Mouse (Mus musculus): ENCODE results near the gene Fth1. TPM values are rescaled to one million over a fixed set of nuclear protein-coding genes. Genes with fewer than 3 reads are reported as not detected.
"Not testable (repeated sequence)": the region's sequence is repeated elsewhere in the genome, so short reads cannot be mapped to it uniquely, and the experiment has no call there.

Fth1 gene
- total RNA-seq (2021) = 1,000 to 10,000 TPM; 2,034 to 2,074 TPM
- long read RNA-seq, experiment 1, transcript Fth1-201 (4 exons, 929 nt) = major isoform, 3,041 of 3,065 reads
- long read RNA-seq, experiment 1, partial matches to known transcripts = 1 of 3,065 reads
- long read RNA-seq, experiment 1, other reads (novel, unspliced or antisense) = 20 of 3,065 reads
- long read RNA-seq, experiment 2, transcript Fth1-201 (4 exons, 929 nt) = major isoform, 2,409 of 2,432 reads
- long read RNA-seq, experiment 2, partial matches to known transcripts = 3 of 2,432 reads
- long read RNA-seq, experiment 2, other reads (novel, unspliced or antisense) = 15 of 2,432 reads

DNA sequence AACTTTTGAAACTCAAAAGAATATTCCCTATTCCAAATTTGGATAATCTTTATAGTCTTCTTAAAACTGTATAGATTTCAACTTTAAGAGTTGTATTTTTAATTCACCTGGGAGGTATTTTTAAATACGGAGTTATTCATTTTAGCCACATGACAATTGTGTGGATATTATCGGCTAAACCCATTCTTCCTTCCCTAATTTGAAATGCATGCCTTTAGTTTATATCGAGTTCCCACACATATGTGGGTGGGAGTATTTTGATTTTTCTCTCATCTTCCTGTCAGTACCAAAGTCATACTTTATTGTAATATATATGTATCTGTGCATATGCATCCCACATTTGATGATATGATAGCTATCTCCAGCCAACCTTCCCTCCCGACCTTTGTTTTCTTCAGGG is at the start of gene Fth1:
TSS of gene Fth1 (plus strand) at position 341 of the 400 bp plus-strand sequence.
- intact Hi-C loops (cut with DNase I) = no loop called here
- no peak for DNase-seq

DNA sequence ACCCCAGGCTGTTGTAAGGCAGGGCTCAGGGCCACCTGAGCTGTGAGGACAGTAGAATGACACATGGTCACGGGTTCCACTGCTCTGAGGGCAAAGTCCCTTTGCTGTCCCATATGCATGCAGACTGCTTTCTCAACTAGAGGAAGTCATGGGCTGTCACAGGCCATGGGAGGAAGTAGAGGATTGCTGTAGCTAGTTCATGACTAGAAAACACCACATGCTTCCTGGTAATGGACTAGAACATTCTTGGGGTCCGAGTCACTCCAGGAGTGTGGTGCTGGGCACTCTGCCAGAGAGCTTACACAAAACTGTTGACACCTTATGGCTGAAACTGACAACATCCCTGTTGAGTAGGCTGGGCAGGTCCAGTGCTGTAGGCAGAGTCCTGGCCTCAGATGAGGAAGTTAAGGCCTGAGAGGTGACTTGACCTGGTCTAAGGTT is 49.2 kb upstream of the Fth1 start:
- intact Hi-C loops (cut with DNase I); DNase-seq: not testable (repeated sequence)

DNA sequence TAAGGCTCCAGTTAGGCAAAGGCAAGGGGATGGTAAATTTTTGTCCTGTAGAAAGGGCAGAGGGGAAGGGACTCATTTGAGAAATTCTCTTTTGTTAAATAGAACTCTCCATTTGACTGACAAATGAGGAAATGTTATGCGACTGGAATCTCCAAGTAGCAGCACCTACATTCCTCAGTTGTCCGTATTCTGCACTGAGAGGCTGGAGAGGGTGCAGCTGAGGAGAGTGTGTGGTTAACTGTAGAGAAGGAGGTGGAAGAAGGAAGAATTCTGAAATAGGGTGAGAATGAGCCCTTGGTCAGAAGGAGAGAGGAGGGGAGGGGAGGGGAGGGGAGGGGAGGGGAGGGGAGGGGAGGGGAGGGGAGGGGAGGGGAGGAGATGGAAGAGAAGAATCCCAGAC is 46.5 kb upstream of the Fth1 start:
- DNase-seq = no peak
- intact Hi-C loops (cut with DNase I) = no loop called here

DNA sequence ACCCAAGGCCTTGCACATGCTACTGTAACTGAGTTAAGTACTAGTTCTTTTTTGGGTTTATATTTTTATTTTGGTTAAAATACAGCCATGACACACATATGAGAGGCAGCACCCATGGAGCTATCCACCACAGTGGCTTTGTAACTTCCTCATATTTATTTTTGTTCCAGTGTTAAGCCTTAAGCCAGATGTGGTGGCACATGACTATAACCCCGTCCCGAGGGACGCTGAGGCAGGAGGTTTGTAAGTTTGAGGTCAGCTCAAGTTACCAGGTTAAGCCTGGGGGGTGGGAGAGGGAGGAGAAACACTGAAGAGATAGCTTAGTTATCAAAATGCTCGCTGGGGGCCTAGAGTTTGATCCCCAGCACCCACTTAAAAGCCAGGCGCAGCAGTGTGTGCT is 43.8 kb upstream of the Fth1 start:
- intact Hi-C loops (cut with DNase I) = no loop called here
- no peak for DNase-seq

DNA sequence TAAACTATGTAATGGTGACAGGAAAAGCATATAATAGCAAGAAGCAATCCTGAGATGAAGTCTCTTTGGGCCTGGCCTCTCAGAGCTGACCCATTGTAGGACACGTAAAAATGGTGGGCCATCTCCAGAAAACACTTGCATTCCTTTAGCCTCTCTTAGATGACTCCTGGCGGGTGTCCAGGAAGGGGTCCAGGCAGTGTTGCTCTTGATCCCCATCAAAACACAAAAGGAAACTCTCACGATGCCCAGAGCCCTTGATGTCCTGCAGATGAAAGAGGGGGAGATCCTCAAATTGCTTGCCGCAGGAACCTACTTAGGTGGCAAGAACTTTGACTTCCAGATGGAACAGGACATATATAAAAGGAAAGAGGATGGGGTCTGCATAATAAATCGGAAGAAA is 43.0 kb upstream of the Fth1 start:
- intact Hi-C loops (cut with DNase I) = no loop called here
- DNase-seq = no peak

DNA sequence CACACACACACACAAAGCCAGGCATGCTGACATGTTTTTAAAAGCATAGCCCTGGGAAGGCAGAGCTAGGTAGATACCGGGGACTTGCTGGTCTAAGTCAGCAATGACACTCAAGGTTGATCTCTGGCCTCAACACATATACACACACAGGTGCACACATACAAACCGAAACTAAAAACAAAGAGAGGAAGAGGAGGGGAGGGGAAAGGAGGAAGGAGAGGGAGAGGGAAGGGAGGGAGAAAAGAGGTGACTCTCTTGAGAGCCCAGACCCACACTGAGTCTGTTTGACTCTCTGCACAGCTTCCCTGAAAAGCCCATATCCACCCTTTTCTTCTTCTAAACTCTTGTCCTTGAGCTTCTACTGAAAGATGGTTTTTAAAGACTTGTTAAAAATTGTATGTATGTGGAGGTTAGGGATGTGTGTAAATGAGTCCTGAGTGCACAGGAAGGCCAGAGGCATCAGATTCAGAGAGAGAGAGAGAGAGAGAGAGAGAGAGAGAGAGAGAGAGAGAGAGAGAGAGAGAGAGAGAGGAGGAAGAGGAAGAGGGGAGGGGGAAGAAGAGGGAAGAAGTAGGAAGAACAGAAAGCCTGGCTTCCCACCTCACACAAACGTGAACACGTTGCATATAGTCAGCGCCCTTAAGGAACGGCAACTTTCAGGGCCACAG is 42.1 kb upstream of the Fth1 start:
- intact Hi-C loops (cut with DNase I) = no loop called here
- DNase-seq = no peak

DNA sequence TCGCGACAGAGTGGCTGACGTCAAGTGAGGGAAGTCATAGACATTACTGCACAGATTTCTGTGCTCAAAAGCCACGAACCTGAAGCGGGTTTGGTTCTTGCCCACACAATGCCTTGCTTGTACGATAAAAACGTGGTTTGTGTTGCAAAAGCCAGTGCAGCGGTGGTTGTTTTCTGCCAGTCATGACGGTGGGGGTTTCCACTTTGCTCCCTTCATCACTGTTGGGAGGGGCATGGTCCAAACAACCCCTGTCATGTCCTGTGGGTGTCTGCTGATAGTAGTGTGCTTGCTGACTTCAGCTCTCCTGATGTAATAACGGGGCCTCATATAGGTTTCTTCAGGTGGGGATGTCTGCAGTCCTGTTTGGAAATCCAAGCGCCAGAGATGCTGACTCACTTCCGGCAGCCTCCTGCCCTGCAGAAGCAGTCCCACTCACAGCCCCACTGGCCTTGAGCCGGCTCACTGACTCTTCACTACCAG is 41.5 kb upstream of the Fth1 start:
- intact Hi-C loops (cut with DNase I) = no loop called here
- peak; percentile 32 to 34 for DNase-seq

DNA sequence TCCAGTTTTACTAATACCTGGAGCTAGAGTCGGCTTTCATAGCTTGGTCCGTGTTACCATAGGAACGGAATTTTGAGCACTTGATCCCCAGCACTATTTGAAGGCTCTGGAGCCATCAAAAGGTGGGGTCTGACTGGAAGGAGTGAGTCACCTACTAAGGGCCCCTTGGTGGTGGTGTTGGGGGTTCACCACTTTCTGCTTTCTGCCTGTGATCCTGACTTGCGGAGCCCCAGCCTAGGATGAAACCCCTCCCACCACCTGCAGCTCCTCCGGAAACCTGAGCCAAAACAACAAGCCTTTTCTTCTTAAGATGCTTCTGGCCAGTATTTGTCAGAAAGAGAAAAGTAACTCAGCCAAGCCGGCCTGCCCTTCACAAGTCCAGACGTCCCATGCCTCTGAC is 40.6 kb upstream of the Fth1 start:
- DNase-seq = no peak
- intact Hi-C loops (cut with DNase I) = no loop called here

DNA sequence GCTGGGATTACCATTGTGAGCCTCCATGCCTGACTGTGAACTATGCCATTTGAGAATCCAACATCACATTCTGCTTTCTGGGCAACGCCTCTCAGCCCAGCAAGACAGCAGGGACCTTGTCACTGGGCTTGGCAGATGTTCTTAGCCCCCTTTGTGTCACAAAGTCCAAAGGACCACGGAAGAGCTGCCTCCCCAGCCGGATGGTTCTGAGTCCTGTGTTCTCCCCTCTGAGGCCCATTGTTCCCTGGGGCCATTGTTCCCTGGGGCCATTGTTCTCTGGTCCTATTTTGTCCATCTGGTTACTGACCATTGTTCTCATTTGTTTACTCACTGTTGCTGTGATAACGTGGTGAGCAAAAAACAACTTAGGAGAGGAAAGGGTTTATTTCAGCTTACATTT is 39.5 kb upstream of the Fth1 start:
- no peak for DNase-seq
- intact Hi-C loops (cut with DNase I) = no loop called here

DNA sequence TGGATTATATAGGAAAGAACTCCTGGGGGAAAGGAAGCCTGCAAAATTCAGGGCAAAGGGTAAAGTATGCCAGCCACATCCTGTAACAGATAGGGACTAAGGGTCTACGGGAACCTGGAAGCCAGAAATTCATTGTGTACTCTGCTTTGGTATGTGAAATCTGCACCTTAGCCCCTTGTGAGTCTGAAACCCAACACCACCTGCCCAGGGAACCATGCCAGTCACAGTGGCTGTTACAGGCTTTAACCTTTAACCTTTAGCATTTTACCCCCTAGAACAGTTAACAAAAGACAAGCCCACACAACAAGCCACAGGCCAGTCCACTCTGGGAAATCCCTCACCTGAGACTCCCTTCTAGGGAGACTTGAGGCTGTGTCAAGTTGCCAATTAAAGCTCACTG is 38.6 kb upstream of the Fth1 start:
- no peak for DNase-seq

DNA sequence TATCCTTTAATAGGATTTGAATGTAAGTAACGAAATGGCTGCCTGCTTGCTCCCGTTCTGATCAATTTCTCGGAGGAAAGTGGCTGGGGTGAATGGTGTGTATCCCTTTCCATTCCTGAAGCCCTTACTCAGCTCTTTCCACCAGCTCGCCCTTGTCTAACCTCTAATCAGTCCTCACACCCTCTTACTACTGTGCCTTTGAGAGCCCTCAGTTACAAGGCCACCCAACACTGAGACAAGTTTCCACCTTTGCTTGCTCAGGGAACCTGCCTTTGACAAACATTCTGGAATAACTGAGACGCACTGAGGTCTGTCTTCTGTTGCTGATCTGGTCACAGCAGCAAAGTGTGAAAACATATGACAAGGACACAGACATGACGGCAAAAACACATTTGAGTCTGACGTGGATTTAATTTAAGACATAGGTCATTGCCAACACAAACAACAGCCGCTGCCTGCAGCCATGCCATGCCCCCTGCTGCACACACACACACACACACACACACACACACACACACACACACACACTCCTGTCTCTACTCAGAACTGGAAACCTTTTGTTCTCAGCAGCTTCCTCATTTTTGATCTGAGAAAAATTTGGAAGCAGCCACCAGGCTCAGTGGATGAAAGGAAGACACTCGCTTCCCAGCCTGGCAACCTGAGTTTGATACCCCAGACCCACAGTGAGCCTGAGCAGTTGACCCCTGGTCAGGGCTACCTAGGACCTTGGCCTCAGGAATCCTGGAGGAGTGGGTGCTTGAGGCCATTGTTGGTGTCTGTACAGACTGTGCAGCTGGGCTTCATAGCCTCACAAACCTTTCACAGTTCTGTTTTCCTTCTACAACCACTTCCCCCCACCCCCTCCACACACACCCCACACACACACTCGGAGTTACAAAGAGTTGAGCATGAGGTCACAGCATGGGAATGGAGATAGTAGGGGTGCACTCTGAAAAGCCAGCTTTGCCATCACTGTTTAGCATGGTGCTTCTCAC is 37.6 kb upstream of the Fth1 start:
- no peak for DNase-seq
- intact Hi-C loops (cut with DNase I) = no loop called here

More for the DNA sequence above, 38.6 kb upstream of the Fth1 start:
- intact Hi-C loops (cut with DNase I) = no loop called here

DNA sequence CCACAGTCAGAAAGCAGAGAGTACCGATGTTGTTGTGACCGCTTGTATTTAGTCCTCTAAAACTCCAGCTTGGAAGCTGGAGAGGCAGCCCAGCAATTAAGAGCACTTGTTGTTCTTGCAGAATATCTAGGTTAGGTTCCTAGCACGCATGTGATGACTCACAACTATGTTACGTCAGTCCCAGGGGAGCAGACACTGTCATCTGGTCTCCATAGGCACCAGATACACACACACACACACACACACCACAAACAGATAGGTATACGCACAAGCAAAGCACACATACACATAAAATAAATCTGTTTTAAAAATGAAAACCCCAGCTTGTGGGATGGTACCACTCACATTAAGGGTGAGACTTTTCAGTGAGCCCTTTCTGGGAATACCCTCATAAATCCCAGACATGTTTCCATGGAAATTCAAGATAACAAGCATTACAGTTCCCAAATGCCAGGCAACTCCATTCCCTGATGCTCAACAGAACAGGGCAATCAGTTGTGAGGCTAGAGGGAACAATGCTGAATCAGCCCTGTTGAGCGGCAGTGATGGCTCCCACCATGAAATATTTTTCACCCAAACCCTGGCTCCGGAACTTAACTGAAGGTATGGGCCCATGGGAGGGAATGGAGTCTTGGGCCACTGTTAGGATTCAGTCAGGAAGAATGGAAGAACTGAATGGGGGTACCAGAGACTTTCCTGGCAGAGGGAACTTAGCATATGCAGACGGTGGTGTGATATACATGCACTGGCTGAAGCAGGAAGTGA is 34.4 kb upstream of the Fth1 start:
- DNase-seq = peak in 1 of 2 experiments; percentile 27
- intact Hi-C loops (cut with DNase I) = no loop called here

DNA sequence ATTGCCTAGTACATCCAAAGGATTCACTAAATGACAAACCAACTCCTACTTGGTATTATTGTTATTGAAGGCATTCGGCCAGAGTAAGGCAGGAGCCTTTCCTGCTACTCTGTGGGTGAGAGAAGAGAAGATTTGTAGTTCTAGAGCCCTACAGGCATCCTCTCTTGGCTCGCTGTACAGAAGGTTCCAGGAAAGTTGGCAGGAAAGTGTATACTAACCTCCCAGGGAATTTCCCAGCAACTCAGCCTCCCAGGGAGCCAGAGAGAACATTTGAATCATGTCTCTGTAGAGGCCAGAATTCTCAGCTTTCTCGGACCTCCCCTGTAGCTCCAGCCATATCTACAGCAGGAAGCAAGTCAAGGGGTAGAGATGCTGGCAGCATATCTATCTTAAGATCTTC is 33.4 kb upstream of the Fth1 start:
- DNase-seq = peak in 1 of 2 experiments; percentile 50
- intact Hi-C loops (cut with DNase I) = no loop called here

DNA sequence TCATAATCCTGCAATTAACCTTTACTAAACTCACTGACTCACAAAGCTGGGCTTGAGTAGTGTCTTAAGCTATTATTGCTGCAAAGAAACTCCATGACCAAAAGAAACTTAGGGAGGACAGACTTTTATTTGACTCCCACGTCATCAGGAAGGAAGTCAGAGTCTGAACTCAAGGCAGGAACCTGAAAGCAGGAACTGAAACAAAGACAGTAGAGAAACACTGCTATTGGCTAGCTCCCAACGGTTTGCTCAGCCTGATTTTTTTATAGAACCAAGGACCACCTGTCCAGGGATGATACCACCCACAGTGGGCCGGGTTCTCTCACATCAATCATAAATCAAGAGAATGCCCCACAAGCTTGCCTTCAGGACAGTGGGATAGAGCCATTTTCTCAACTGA is 28.0 kb upstream of the Fth1 start:
- DNase-seq = no peak
- intact Hi-C loops (cut with DNase I) = no loop called here

DNA sequence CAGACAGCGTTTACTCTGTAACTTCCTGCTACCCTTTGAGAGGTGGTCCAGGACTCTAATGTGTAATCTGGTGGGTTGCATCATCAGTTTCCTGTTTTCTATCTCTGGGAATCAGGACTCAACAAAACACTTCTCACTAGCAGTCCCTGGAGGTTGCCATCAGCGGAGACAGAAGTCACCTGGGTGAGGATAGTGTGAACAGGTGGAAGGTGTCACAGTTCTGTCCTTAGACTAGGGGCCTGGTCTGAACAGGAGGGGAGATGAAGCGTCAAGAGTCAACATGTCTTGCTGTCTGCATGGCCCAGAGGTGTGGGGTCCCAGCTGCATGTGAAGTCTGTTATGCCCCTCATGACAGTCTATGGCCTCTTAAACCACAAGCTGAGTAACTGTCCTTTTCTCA is 27.5 kb upstream of the Fth1 start:
- intact Hi-C loops (cut with DNase I) = no loop called here
- no peak for DNase-seq

DNA sequence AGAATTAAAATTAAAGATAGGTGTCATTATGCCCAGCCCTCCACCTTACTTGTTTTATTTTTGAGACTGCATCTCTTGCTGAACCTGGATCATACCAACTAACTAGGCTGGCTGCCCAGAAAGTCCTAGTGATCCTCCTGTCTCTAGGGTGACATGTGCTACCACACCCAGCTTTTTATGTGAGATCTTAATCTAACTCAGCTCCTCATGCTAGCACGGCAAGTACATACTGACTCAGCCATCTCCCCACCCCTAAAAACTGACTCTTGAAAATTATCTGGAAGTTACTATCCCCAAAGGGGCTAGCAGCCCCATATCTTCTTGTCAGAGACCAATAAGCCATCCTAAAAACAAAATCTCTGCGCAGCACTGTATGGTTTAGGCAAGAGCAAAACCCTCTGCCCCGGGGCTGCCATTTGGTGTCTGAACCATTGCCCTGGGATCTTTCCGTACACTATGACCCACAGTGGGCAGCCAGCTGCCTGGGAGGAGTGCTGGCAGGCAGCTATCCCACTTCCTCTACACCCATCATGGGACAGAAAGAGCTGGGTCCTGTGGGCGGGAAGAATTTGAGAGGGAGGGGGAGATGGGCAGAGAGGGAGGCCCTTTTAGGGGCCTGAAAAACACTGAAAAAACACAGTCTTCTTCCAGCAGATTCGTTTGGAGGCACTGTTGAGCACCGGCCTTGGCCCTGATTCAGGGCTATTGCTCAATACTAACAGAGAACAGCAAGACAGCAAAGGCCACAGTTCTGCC is 26.2 kb upstream of the Fth1 start:
- DNase-seq = peak; percentile 81

DNA sequence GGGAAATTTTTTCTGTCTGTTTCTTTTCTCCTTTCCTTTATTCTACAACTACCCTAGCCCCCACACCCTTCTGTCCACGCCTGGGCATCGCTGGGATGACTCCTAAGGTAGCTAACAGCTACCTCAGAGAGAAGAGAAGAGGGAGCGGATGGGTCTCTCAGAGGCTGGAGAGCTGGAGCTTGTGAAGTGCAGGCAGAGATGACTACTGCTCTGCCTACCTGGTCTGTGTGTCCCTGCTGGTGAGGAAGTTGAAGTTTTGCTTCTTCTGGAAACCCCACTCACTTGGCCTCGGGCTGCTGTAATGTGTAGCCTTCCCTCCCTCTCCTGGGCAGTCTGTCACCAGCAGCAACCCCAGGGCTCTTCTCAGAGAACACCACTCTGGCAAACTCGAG is 25.6 kb upstream of the Fth1 start:
- intact Hi-C loops (cut with DNase I) = loop anchor here (2.0 kb wide), 1 partner anchor 30 kb away; no protein-coding TSS in a partner anchor
- DNase-seq = peak in 1 of 2 experiments; percentile 31

More for the DNA sequence above, 26.2 kb upstream of the Fth1 start:
- intact Hi-C loops (cut with DNase I) = loop anchor here (2.0 kb wide), 1 partner anchor 31 kb away; no protein-coding TSS in a partner anchor

DNA sequence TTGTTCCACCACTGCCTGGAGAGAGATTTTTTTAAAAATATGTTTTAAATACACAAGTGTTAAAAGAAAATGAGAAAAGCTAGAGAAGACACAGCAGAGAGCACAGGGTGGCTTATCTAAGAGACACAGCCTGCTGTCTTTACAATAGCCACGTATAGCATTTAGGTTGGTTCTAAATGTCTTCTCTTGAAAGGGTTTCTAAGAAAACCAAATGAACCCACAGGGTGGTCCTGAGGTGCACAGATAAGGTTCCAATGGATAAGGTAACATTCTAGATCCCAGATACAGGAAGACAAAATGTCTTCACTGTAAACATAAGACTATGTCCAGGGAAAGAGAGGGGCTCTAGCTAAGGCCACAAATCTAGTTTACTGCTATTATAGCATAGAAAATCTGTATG is 25.0 kb upstream of the Fth1 start:
- intact Hi-C loops (cut with DNase I) = loop anchor here (2.0 kb wide), 1 partner anchor 29 kb away; no protein-coding TSS in a partner anchor
- DNase-seq = no peak
